Mouse (Mus musculus) thymus, postnatal 36 days (tissue): ENCODE results near the gene Ccdc38.

Source experiments
- DNase-seq, 2 experiments: peaks; one replicate each; pipeline ENCODE4 v3.0.0; 2022; ENCODE audit warnings: mixed read lengths in 2 of 2

The Ccdc38 gene

GRCm38 (mm10) chr10:93540431-93541210 is at the start of gene Ccdc38:
TSS of gene Ccdc38 (plus strand) at chr10:93540632.
- DNase-seq, result peak; percentile 35 to 39

- no peak for DNase-seq
Observed at GRCm38 (mm10) chr10:93500864-93501263, 39.6 kb upstream of the Ccdc38 start.

GRCm38 (mm10) chr10:93501346-93501745 is 39.1 kb upstream of the Ccdc38 start:
- no peak for DNase-seq

GRCm38 (mm10) chr10:93508383-93508970 is 32.0 kb upstream of the Ccdc38 start:
- DNase-seq, result no peak

GRCm38 (mm10) chr10:93509532-93510153 is 30.8 kb upstream of the Ccdc38 start:
- no peak for DNase-seq

- peak; percentile 8 to 10 for DNase-seq
Observed at GRCm38 (mm10) chr10:93515419-93515818, 25.0 kb upstream of the Ccdc38 start.

GRCm38 (mm10) chr10:93515927-93516326 is 24.5 kb upstream of the Ccdc38 start:
- no peak for DNase-seq

- no peak for DNase-seq
Observed at GRCm38 (mm10) chr10:93517754-93518153, 22.7 kb upstream of the Ccdc38 start.

GRCm38 (mm10) chr10:93518186-93518585 is 22.2 kb upstream of the Ccdc38 start:
- no peak for DNase-seq

GRCm38 (mm10) chr10:93518620-93519019 is 21.8 kb upstream of the Ccdc38 start:
- DNase-seq, result no peak

- no peak for DNase-seq
Observed at GRCm38 (mm10) chr10:93519159-93519558, 21.3 kb upstream of the Ccdc38 start.

- no peak for DNase-seq
Observed at GRCm38 (mm10) chr10:93519756-93520155, 20.7 kb upstream of the Ccdc38 start.

- DNase-seq, result no peak
Observed at GRCm38 (mm10) chr10:93520994-93521393, 19.4 kb upstream of the Ccdc38 start.

- no peak for DNase-seq
Observed at GRCm38 (mm10) chr10:93525329-93525728, 15.1 kb upstream of the Ccdc38 start.

GRCm38 (mm10) chr10:93538287-93538686 is 2.1 kb upstream of the Ccdc38 start:
- DNase-seq, result no peak

GRCm38 (mm10) chr10:93538818-93539217 is 1.6 kb upstream of the Ccdc38 start:
- DNase-seq, result no peak

- peak; percentile 86 to 89 for DNase-seq
Observed at GRCm38 (mm10) chr10:93539775-93540430, 529 bp upstream of the Ccdc38 start, which contains the start of gene Amdhd1. TSS of gene Amdhd1 (minus strand) at chr10:93540033.

GRCm38 (mm10) chr10:93541585-93541984 is 1.2 kb downstream of the Ccdc38 start:
- DNase-seq, result no peak

GRCm38 (mm10) chr10:93542356-93542755 is 1.9 kb downstream of the Ccdc38 start:
- no peak for DNase-seq

GRCm38 (mm10) chr10:93543176-93543575 is 2.7 kb downstream of the Ccdc38 start:
- DNase-seq, result no peak

GRCm38 (mm10) chr10:93544172-93544571 is 3.7 kb downstream of the Ccdc38 start:
- no peak for DNase-seq

GRCm38 (mm10) chr10:93547741-93548270 is 7.4 kb downstream of the Ccdc38 start:
- no peak for DNase-seq

- DNase-seq, result peak; percentile 75 to 80
Observed at GRCm38 (mm10) chr10:93548991-93549390, 8.6 kb downstream of the Ccdc38 start.
